Mouse (Mus musculus): ENCODE measurements around the gene Hils1.

Gene Hils1

GRCm38 (mm10) chr11:94967419-94967818, at the start of gene Hils1:
Hils1 (plus strand) TSS chr11:94967593.
- in situ Hi-C loops (cut with MboI; ENCODE audit: low sequenced_read_pairs), result no loop called here

GRCm38 (mm10) chr11:94917717-94918116, 49.7 kb upstream of the Hils1 start:
- in situ Hi-C loops (cut with MboI; ENCODE audit: low sequenced_read_pairs), result no loop called here

- in situ Hi-C loops (cut with MboI; ENCODE audit: low sequenced_read_pairs), result no loop called here
Observed at GRCm38 (mm10) chr11:94920996-94921401, 46.4 kb upstream of the Hils1 start.

GRCm38 (mm10) chr11:94924977-94925376, 42.4 kb upstream of the Hils1 start:
- in situ Hi-C loops (cut with MboI; ENCODE audit: low sequenced_read_pairs), result no loop called here

- in situ Hi-C loops (cut with MboI; ENCODE audit: low sequenced_read_pairs), result no loop called here
Observed at GRCm38 (mm10) chr11:94926431-94926830, 41.0 kb upstream of the Hils1 start.

- in situ Hi-C loops (cut with MboI; ENCODE audit: low sequenced_read_pairs), result no loop called here
Observed at GRCm38 (mm10) chr11:94927771-94928291, 39.6 kb upstream of the Hils1 start.

- in situ Hi-C loops (cut with MboI; ENCODE audit: low sequenced_read_pairs), result no loop called here
Observed at GRCm38 (mm10) chr11:94928820-94929219, 38.6 kb upstream of the Hils1 start.

GRCm38 (mm10) chr11:94929599-94929998, 37.8 kb upstream of the Hils1 start:
- in situ Hi-C loops (cut with MboI; ENCODE audit: low sequenced_read_pairs), result no loop called here

GRCm38 (mm10) chr11:94930151-94930550, 37.2 kb upstream of the Hils1 start:
- in situ Hi-C loops (cut with MboI; ENCODE audit: low sequenced_read_pairs), result no loop called here

GRCm38 (mm10) chr11:94933584-94933983, 33.8 kb upstream of the Hils1 start:
- in situ Hi-C loops (cut with MboI; ENCODE audit: low sequenced_read_pairs), result no loop called here

GRCm38 (mm10) chr11:94934526-94934925, 32.9 kb upstream of the Hils1 start:
- in situ Hi-C loops (cut with MboI; ENCODE audit: low sequenced_read_pairs), result no loop called here

- in situ Hi-C loops (cut with MboI; ENCODE audit: low sequenced_read_pairs), result no loop called here
Observed at GRCm38 (mm10) chr11:94936045-94936444, 31.3 kb upstream of the Hils1 start, which contains the start of gene Col1a1. Col1a1 (plus strand) TSS chr11:94936224.

- in situ Hi-C loops (cut with MboI; ENCODE audit: low sequenced_read_pairs), result no loop called here
Observed at GRCm38 (mm10) chr11:94936851-94937295, 30.5 kb upstream of the Hils1 start.

- in situ Hi-C loops (cut with MboI; ENCODE audit: low sequenced_read_pairs), result no loop called here
Observed at GRCm38 (mm10) chr11:94937335-94937781, 30.0 kb upstream of the Hils1 start.

GRCm38 (mm10) chr11:94937787-94938186, 29.6 kb upstream of the Hils1 start:
- in situ Hi-C loops (cut with MboI; ENCODE audit: low sequenced_read_pairs), result no loop called here

- in situ Hi-C loops (cut with MboI; ENCODE audit: low sequenced_read_pairs), result no loop called here
Observed at GRCm38 (mm10) chr11:94938296-94938695, 29.1 kb upstream of the Hils1 start.

- in situ Hi-C loops (cut with MboI; ENCODE audit: low sequenced_read_pairs), result no loop called here
Observed at GRCm38 (mm10) chr11:94939280-94939679, 28.1 kb upstream of the Hils1 start.

GRCm38 (mm10) chr11:94941121-94941520, 26.3 kb upstream of the Hils1 start:
- in situ Hi-C loops (cut with MboI; ENCODE audit: low sequenced_read_pairs), result no loop called here

- in situ Hi-C loops (cut with MboI; ENCODE audit: low sequenced_read_pairs), result no loop called here
Observed at GRCm38 (mm10) chr11:94941776-94942175, 25.6 kb upstream of the Hils1 start.

GRCm38 (mm10) chr11:94942282-94943023, 24.9 kb upstream of the Hils1 start:
- in situ Hi-C loops (cut with MboI; ENCODE audit: low sequenced_read_pairs), result no loop called here

GRCm38 (mm10) chr11:94943054-94943453, 24.3 kb upstream of the Hils1 start:
- in situ Hi-C loops (cut with MboI; ENCODE audit: low sequenced_read_pairs), result no loop called here

- in situ Hi-C loops (cut with MboI; ENCODE audit: low sequenced_read_pairs), result no loop called here
Observed at GRCm38 (mm10) chr11:94944295-94944694, 23.1 kb upstream of the Hils1 start.
